Mouse (Mus musculus) bone marrow macrophage, adult 2 months (primary cell): Measurements from ENCODE around the gene Mfsd5.

ENCODE experiments used
- CTCF ChIP-seq: IDR thresholded peaks from 2 replicates; pipeline ENCODE4 v1.5.1; 2012; ENCODE audit warnings: low read depth, mild to moderate bottlenecking, low read length, moderate library complexity
- POLR2A ChIP-seq: IDR thresholded peaks from 2 replicates; pipeline ENCODE4 v1.6.1; 2012; ENCODE audit warnings: mild to moderate bottlenecking, low read depth, low read length, borderline replicate concordance

GRCm38 (mm10) chr15:102283648-102284047 lies 4.4 kb downstream of the Mfsd5 start:
- TF ChIP-seq POLR2A (no peak), CTCF (no peak)
